Comparison of ENCODE assay signal across 24 mouse cellular contexts in genomic region chr1:158551951-158552350, GRCm38 (mm10).
A peak's percentile ranks its signal among the peaks of the same experiment; 100 is the strongest.
DNase-seq lines count a peak whose midpoint lies in the region; ATAC-seq lines count a peak whose summit lies in the region.
"Had no signal": no experiment of that assay in that cellular context is flagged by ENCODE, and none has a peak within 500 bp of the region (broad histone marks: within the 10 kb centered on the region; RNA-seq: fewer than 3 reads in every experiment).

No protein-coding gene starts in this region.

- no peaks in the 10 kb centered on the region for H3K9me3 ChIP-seq in hindbrain, embryonic 10.5 days
- no peaks in the 10 kb centered on the region for H3K9me3 ChIP-seq in hindbrain, embryonic 16.5 days (ENCODE audit: control insufficient read depth, low read length)
- no peaks in the 10 kb centered on the region for H3K9me3 ChIP-seq in midbrain, embryonic 10.5 days (replicated peaks)
- no peaks in the 10 kb centered on the region for H3K9me3 ChIP-seq in midbrain, embryonic 16.5 days (replicated peaks; ENCODE audit: control insufficient read depth, low read length, poor library complexity, severe bottlenecking)
- H3K9me3 ChIP-seq: embryonic facial prominence, embryonic 15.5 days; heart, embryonic 15.5 days; kidney, embryonic 15.5 days; limb, embryonic 15.5 days had no signal

- no peak for ATAC-seq in hindbrain, embryonic 16.5 days
- ATAC-seq in midbrain, embryonic 16.5 days = no peak

- peak overlapping the region; percentile 81 for H3K27ac ChIP-seq in hindbrain, embryonic 10.5 days
- no peak overlapping the region for H3K27ac ChIP-seq in hindbrain, embryonic 16.5 days (ENCODE audit: low read depth, low read length)
- peak overlapping the region; percentile 85 for H3K27ac ChIP-seq in midbrain, embryonic 10.5 days (replicated peaks)
- no peak overlapping the region for H3K27ac ChIP-seq in midbrain, embryonic 16.5 days (ENCODE audit: low read length)
- H3K27ac ChIP-seq: embryonic facial prominence, embryonic 15.5 days; heart, embryonic 15.5 days; kidney, embryonic 15.5 days; limb, embryonic 15.5 days; liver, embryonic 14.5 days had no signal

- H3K9ac ChIP-seq in hindbrain, embryonic 16.5 days (ENCODE audit: low read depth, low read length) = no peak overlapping the region
- H3K9ac ChIP-seq in midbrain, embryonic 16.5 days (ENCODE audit: low read depth, low read length) = no peak overlapping the region
- H3K9ac ChIP-seq: embryonic facial prominence, embryonic 15.5 days; heart, embryonic 15.5 days; kidney, embryonic 15.5 days; limb, embryonic 15.5 days; liver, embryonic 14.5 days; lung, embryonic 14.5 days had no signal

- H3K4me2 ChIP-seq in hindbrain, embryonic 16.5 days (ENCODE audit: low read length) = no peak overlapping the region
- H3K4me2 ChIP-seq in midbrain, embryonic 16.5 days (ENCODE audit: low read length) = no peak overlapping the region
- H3K4me2 ChIP-seq: embryonic facial prominence, embryonic 15.5 days; heart, embryonic 15.5 days; kidney, embryonic 15.5 days; limb, embryonic 15.5 days; lung, embryonic 14.5 days had no signal

- 15% methylated on average over 6 of the region's 6 CpGs for WGBS in hindbrain, embryonic 10.5 days
- WGBS in hindbrain, embryonic 16.5 days = 17% methylated on average over 6 of the region's 6 CpGs
- WGBS in midbrain, embryonic 10.5 days = 13% methylated on average over 6 of the region's 6 CpGs
- 7% methylated on average over 6 of the region's 6 CpGs for WGBS in midbrain, embryonic 16.5 days

- H3K4me1 ChIP-seq in hindbrain, embryonic 10.5 days (replicated peaks) = peaks cover 73% of the 10 kb centered on the region
- H3K4me1 ChIP-seq in hindbrain, embryonic 16.5 days (ENCODE audit: control insufficient read depth, insufficient read depth, low read depth, low read length) = 0 out of 2 replicates have a peak, but pooled peaks cover 3% of the 10 kb centered on the region
- H3K4me1 ChIP-seq in midbrain, embryonic 10.5 days = peaks cover 86% of the 10 kb centered on the region
- peaks cover 27% of the 10 kb centered on the region for H3K4me1 ChIP-seq in midbrain, embryonic 16.5 days (ENCODE audit: control insufficient read depth, insufficient read depth, low read length)
- H3K4me1 ChIP-seq: limb, embryonic 15.5 days had no signal

- H3K27me3 ChIP-seq in hindbrain, embryonic 10.5 days (ENCODE audit: insufficient read depth, poor library complexity, severe bottlenecking) = no peaks in the 10 kb centered on the region; the same call in 1 of the 2 replicates
- no peaks in the 10 kb centered on the region for H3K27me3 ChIP-seq in hindbrain, embryonic 16.5 days (replicated peaks; ENCODE audit: control insufficient read depth, insufficient read depth, low read length)
- no peaks in the 10 kb centered on the region for H3K27me3 ChIP-seq in midbrain, embryonic 10.5 days (ENCODE audit: low read depth, poor library complexity, severe bottlenecking)
- H3K27me3 ChIP-seq in midbrain, embryonic 16.5 days (ENCODE audit: control insufficient read depth, insufficient read depth, low read depth, low read length) = no peaks in the 10 kb centered on the region
- H3K27me3 ChIP-seq: embryonic facial prominence, embryonic 15.5 days; heart, embryonic 15.5 days; kidney, embryonic 15.5 days had no signal

- peak; percentile 58 for DNase-seq in hindbrain, embryonic 10.5 days (ENCODE audit: low spot score)
- peak; percentile 62 for DNase-seq in midbrain, embryonic 10.5 days (ENCODE audit: low spot score)
- peak; percentile 2 for DNase-seq in ZHBTc4 (ENCODE audit: low read depth, low spot score)
- peak; percentile 13 for DNase-seq in embryo, embryonic 9.5 days (ENCODE audit: extremely low spot score)
- DNase-seq in thymus, adult 18-20 months = no peak
- DNase-seq: adrenal gland, adult 2 months; cerebellum, adult 11 months; cerebellum, adult 9-11 months; gastrocnemius, postnatal 36 days; heart, postnatal 36 days; kidney, adult 11 months; kidney, postnatal 36 days; left cerebral cortex, postnatal 4 days; lung, embryonic 14.5 days; lung, postnatal 36 days; right cerebral cortex, postnatal 14 days; thymus, postnatal 14 days had no signal

- peak overlapping the region; percentile 26; the same call in 1 of the 2 replicates for H3K4me3 ChIP-seq in hindbrain, embryonic 10.5 days
- H3K4me3 ChIP-seq in hindbrain, embryonic 16.5 days (ENCODE audit: low read length) = no peak overlapping the region
- H3K4me3 ChIP-seq in midbrain, embryonic 10.5 days = peak overlapping the region; percentile 42
- H3K4me3 ChIP-seq in midbrain, embryonic 16.5 days (ENCODE audit: low read depth, low read length) = no peak overlapping the region
- H3K4me3 ChIP-seq: embryonic facial prominence, embryonic 15.5 days; heart, embryonic 15.5 days; kidney, embryonic 15.5 days; limb, embryonic 15.5 days had no signal

- H3K36me3 ChIP-seq in hindbrain, embryonic 10.5 days = no peaks in the 10 kb centered on the region
- H3K36me3 ChIP-seq in hindbrain, embryonic 16.5 days (ENCODE audit: control insufficient read depth, insufficient read depth, low read length) = peaks cover 4% of the 10 kb centered on the region; the same call in 1 of the 2 replicates
- H3K36me3 ChIP-seq in midbrain, embryonic 10.5 days = no peaks in the 10 kb centered on the region
- no peaks in the 10 kb centered on the region for H3K36me3 ChIP-seq in midbrain, embryonic 16.5 days (ENCODE audit: control insufficient read depth, insufficient read depth, low read length)
- H3K36me3 ChIP-seq: embryonic facial prominence, embryonic 15.5 days; heart, embryonic 15.5 days; kidney, embryonic 15.5 days; limb, embryonic 15.5 days had no signal

Comparison
In these comparisons a context has a peak if more than half of its experiments do, and no peak if none do; other contexts are left out.
1. H3K27ac ChIP-seq: peak in hindbrain, embryonic 10.5 days (single experiment) and midbrain, embryonic 10.5 days (single experiment); none in hindbrain, embryonic 16.5 days (single experiment) and midbrain, embryonic 16.5 days (single experiment).
2. H3K4me3 ChIP-seq: peak in hindbrain, embryonic 10.5 days (single experiment) and midbrain, embryonic 10.5 days (single experiment); none in hindbrain, embryonic 16.5 days (single experiment) and midbrain, embryonic 16.5 days (single experiment).
3. DNase-seq: peak in hindbrain, embryonic 10.5 days (single experiment), midbrain, embryonic 10.5 days (single experiment), ZHBTc4 (single experiment) and embryo, embryonic 9.5 days (single experiment); none in thymus, adult 18-20 months (0 of 2).